Mouse (Mus musculus): ENCODE results near the gene Chrdl2.
"Not testable (repeated sequence)": the region's sequence is repeated elsewhere in the genome, so short reads cannot be mapped to it uniquely, and the experiment has no call there.

Gene Chrdl2

GRCm38 (mm10) chr7:100034815-100035463 is 29.0 kb downstream of the Chrdl2 start:
- DNase-seq (ENCODE audit: low spot score), result no peak

GRCm38 (mm10) chr7:100036050-100036449 is 30.1 kb downstream of the Chrdl2 start:
- DNase-seq (ENCODE audit: low spot score), result no peak

- no peak for DNase-seq (ENCODE audit: low spot score)
Observed at GRCm38 (mm10) chr7:100036495-100036894, 30.5 kb downstream of the Chrdl2 start.

GRCm38 (mm10) chr7:100042120-100042519 is 36.1 kb downstream of the Chrdl2 start:
- DNase-seq (ENCODE audit: low spot score), result no peak

- no peak for DNase-seq (ENCODE audit: low spot score)
Observed at GRCm38 (mm10) chr7:100043096-100043495, 37.1 kb downstream of the Chrdl2 start.

- DNase-seq (ENCODE audit: low spot score), result no peak
Observed at GRCm38 (mm10) chr7:100043605-100044031, 37.6 kb downstream of the Chrdl2 start.

- peak; percentile 20 for DNase-seq (ENCODE audit: low spot score)
Observed at GRCm38 (mm10) chr7:100046486-100046885, 40.5 kb downstream of the Chrdl2 start.

- no peak for DNase-seq (ENCODE audit: low spot score)
Observed at GRCm38 (mm10) chr7:100051904-100052303, 45.9 kb downstream of the Chrdl2 start.

- DNase-seq (ENCODE audit: low spot score), result not testable (repeated sequence)
Observed at GRCm38 (mm10) chr7:100052991-100053390, 47.0 kb downstream of the Chrdl2 start.

- DNase-seq (ENCODE audit: low spot score), result no peak
Observed at GRCm38 (mm10) chr7:100073959-100074358, 68.0 kb downstream of the Chrdl2 start.

- DNase-seq (ENCODE audit: low spot score), result no peak
Observed at GRCm38 (mm10) chr7:100076296-100076695, 70.3 kb downstream of the Chrdl2 start.

- DNase-seq (ENCODE audit: low spot score), result no peak
Observed at GRCm38 (mm10) chr7:100077071-100077470, 71.1 kb downstream of the Chrdl2 start.

GRCm38 (mm10) chr7:100080087-100080781 is 74.3 kb downstream of the Chrdl2 start:
- no peak for DNase-seq (ENCODE audit: low spot score)

- DNase-seq (ENCODE audit: low spot score), result no peak
Observed at GRCm38 (mm10) chr7:100082836-100083235, 76.9 kb downstream of the Chrdl2 start.

GRCm38 (mm10) chr7:100083812-100084211 is 77.8 kb downstream of the Chrdl2 start:
- DNase-seq (ENCODE audit: low spot score), result no peak

Data from layer of hippocampus, adult 11-12 months (tissue).